Mouse (Mus musculus) liver, embryonic 13.5 days (tissue): ENCODE measurements around the gene Gm5741. TPM values are rescaled to one million over a fixed set of nuclear protein-coding genes. Genes with fewer than 3 reads are reported as not detected.
A peak's percentile ranks its signal among the peaks of the same experiment; 100 is the strongest.

Experiments
- ATAC-seq: fragments of 200-750 bp; cut with Nextera tagmentation; 2 replicates; pipeline ENCODE4 v1.8.0; 2017; ENCODE audit warnings: low read depth, mild to moderate bottlenecking, moderate number of reproducible peaks, moderate library complexity
- DNase-seq: peaks from one replicate; pipeline ENCODE4 v3.0.0; 2022
- H3K27ac ChIP-seq: fragments of 300-500 bp; sonication (generic); 2 replicates; pipeline ENCODE4 v1.5.1; 2015; ENCODE audit warnings: moderate library complexity, mild to moderate bottlenecking, inconsistent platforms
- H3K27me3 ChIP-seq: fragments of 300-500 bp; sonication (generic); 2 replicates; pipeline ENCODE4 v1.6.1; 2015; ENCODE audit warnings: mild to moderate bottlenecking, inconsistent platforms
- H3K36me3 ChIP-seq: fragments of 300-500 bp; sonication (generic); 2 replicates; pipeline ENCODE4 v1.6.1; 2015; ENCODE audit warnings: mild to moderate bottlenecking, inconsistent platforms
- H3K4me1 ChIP-seq: fragments of 300-500 bp; sonication (generic); replicated peaks from 2 replicates; pipeline ENCODE4 v1.6.1; 2015; ENCODE audit warnings: inconsistent platforms
- H3K4me2 ChIP-seq: fragments of 300-500 bp; sonication (generic); 2 replicates; pipeline ENCODE4 v1.6.1; 2015; ENCODE audit warnings: inconsistent platforms, mild to moderate bottlenecking, moderate library complexity
- H3K4me3 ChIP-seq: fragments of 300-500 bp; sonication (generic); replicated peaks from 2 replicates; pipeline ENCODE4 v1.5.1; 2015; ENCODE audit warnings: mild to moderate bottlenecking, inconsistent platforms
- H3K9ac ChIP-seq: fragments of 300-500 bp; sonication (generic); 2 replicates; pipeline ENCODE4 v1.6.1; 2015; ENCODE audit warnings: mild to moderate bottlenecking, inconsistent platforms
- H3K9me3 ChIP-seq: fragments of 300-500 bp; sonication (generic); replicated peaks from 2 replicates; pipeline ENCODE4 v1.6.1; 2016; ENCODE audit warnings: inconsistent platforms
- WGBS: fragments of 180-500 bp; shearing (Covaris S2); methylation state at CpG from one replicate; pipeline ENCODE4 v1.1.7; 2015; ENCODE audit not compliant: insufficient replicate concordance; 5-methylcytosine and 5-hydroxymethylcytosine counted together
- microRNA-seq: library from miRNA; unstranded; fragments of <30 nt; microRNA quantifications from one replicate; pipeline ENCODE4, GENCODE M21; 2016
- polyA plus RNA-seq: library from polyadenylated mRNA; unstranded; fragments of >200 nt; fragmentation: Nextera tagmentation; extraction: Ambion mirVana; gene quantifications from 2 replicates; pipeline ENCODE4 v1.2.1, GENCODE M21; 2015

Gm5741 gene
- polyA plus RNA-seq, 1 experiment from 2014 or later, result not detected

DNA sequence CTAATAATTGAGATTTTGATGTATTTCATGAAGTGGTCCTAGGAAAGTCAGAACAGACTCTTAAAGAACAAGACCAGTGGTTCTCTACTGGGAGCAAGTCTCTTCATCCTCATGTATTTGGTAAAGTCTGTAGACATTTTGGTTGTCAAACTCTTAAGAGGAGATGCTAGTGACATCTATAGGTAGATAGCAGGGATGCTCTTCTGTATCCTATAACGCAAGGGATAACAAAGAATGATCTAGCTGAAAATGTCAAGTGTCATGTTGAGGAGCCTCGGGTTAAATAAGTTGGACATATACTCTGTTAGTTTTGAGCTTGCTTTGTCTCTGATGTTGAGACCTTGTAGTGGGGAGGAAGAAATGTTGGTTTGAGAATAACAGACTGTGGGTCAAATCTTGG lies 39.9 kb downstream of the Gm5741 start:
- Histone ChIP-seq H3K27ac (peak overlapping the region; percentile 97), H3K4me2 (peak overlapping the region; percentile 92), H3K4me3 (peak overlapping the region; percentile 100), H3K36me3 (peaks cover 55% of the 10 kb centered on the region), H3K27me3 (no peaks in the 10 kb centered on the region), H3K9ac (peak overlapping the region; percentile 100), H3K4me1 (peaks cover 61% of the 10 kb centered on the region), H3K9me3 (no peaks in the 10 kb centered on the region)
- no peak for ATAC-seq
- WGBS, result 22% methylated on average over 2 of the region's 2 CpGs
- no peak for DNase-seq

- Histone ChIP-seq H3K9me3 (no peaks in the 10 kb centered on the region), H3K36me3 (peaks cover 55% of the 10 kb centered on the region), H3K9ac (peak overlapping the region; percentile 100), H3K4me3 (peak overlapping the region; percentile 100), H3K27me3 (no peaks in the 10 kb centered on the region), H3K4me1 (peaks cover 59% of the 10 kb centered on the region), H3K4me2 (peak overlapping the region; percentile 92), H3K27ac (peak overlapping the region; percentile 97)
- under 1% methylated on average over 13 of the region's 13 CpGs for WGBS
- no peak for ATAC-seq
- no peak for DNase-seq
Measured at GRCm38 (mm10) chr8:85027516-85027855, 40.3 kb downstream of the Gm5741 start.

- ATAC-seq, result peak; percentile 80
- Histone ChIP-seq H3K4me3 (peak within 1 kb of the TSS; percentile 100), H3K9me3 (no peaks in the 10 kb centered on the region), H3K36me3 (peaks cover 55% of the 10 kb centered on the region), H3K4me2 (peak within 1 kb of the TSS; percentile 92), H3K27ac (peak within 1 kb of the TSS; percentile 97), H3K9ac (peak within 1 kb of the TSS; percentile 100), H3K4me1 (peaks cover 55% of the 10 kb centered on the region), H3K27me3 (no peaks in the 10 kb centered on the region)
- DNase-seq, result peak; percentile 97
- WGBS, result under 1% methylated on average over 73 of the region's 75 CpGs
Measured at GRCm38 (mm10) chr8:85026670-85027515, 40.9 kb downstream of the Gm5741 start, which contains the start of gene Trir. Trir (plus strand) TSS chr8:85026823.

DNA sequence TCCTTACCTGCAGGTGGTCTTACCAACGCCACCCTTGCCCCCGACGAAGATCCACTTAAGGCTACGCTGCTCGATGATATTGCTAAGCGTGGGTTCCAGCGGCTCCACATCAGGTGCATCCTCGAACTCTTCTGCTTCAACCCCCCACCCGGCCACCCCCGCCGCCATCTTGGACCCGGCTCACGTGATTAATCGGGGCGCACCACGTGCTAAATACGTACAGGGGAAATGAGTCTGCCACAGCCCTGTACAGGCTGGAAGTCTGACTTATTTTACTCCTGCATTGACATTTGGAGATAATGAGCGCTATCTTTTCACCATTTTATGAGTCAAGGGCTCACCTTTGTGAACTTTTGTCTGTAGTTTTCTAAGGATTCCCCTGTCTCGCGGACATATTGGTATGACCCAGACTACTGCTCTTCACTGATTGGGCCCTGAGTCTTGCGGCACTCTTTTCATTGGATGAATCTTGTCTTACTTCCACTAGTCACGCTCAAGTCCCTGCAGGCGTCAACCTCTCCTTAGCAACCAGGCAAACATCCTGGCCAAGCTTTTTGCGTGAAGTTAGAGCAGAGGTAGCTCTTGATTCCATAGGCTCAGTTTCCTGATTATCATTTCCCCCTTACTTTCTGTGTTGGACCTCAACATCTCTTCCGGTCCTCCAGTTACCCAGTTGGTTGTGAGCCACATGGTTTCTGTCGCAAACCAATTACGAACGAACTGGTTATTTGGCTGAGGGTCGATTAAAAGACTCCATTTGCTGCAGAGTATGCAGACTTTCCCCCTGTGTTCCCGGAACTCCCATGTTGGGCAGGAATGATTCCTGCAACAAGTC lies 42.5 kb downstream of the Gm5741 start, which contains the start of gene Asna1:
Gene Asna1, minus strand, starts transcription at position 184 of the 835 bp plus-strand sequence.
- 2% methylated on average over 30 of the region's 30 CpGs for WGBS
- peak within 1 kb of the TSS; percentile 100 for H3K4me3 ChIP-seq
- H3K4me2 ChIP-seq, result peak within 1 kb of the TSS; percentile 92
- peak within 1 kb of the TSS; percentile 92 for H3K27ac ChIP-seq
- peak within 1 kb of the TSS; percentile 100 for H3K9ac ChIP-seq
- H3K9me3 ChIP-seq, result no peaks in the 10 kb centered on the region
- DNase-seq, result peak; percentile 77
- H3K4me1 ChIP-seq, result peaks cover 54% of the 10 kb centered on the region
- H3K27me3 ChIP-seq, result no peaks in the 10 kb centered on the region
- H3K36me3 ChIP-seq, result peaks cover 56% of the 10 kb centered on the region
- peak; percentile 82 for ATAC-seq

DNA sequence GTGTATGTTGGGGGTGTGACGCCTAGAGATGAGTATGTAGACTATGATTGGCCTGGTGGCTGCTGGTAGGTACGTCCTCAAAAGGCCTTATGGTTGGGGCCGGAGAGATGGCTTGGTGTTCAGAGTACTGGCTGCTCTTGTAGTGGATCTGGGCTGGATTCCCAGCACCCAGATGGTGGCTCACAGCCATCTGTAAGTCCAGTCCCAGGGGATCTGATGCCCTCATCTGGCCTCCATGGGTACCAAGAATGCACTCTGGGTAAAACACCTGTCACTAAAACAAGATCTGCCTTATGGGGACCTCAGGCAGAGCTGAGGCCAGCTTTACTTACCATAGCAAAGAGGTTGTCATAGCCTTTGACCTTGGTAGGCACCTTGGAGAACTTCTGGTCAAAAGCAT lies 43.9 kb downstream of the Gm5741 start:
- peaks cover 56% of the 10 kb centered on the region for H3K36me3 ChIP-seq

DNA sequence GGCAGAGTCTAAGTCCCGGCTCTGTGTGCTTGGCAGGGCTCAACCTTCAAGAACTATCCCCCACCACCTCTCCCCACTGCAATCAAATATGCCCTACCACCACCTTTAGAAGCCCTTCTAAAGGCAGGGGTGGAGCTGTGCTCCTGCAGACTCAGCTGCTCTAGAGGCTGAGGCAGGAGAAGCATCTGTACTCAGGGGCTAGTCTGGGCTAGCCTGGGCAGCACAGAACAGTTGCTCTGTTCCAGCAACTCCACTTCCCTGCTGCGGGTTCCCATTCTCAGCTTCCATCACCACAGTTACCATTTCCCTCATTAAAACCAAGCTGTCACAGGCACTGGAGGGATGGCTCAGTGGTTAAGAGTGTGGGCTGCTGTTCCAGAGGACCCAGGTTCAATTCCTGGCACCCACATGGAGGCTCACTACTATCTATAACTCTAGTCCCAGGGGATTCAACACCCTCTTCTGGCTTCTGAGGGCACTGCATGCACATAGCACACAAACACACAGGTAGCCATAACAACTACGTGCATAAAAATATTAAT lies 46.2 kb downstream of the Gm5741 start:
- WGBS, result 92% methylated on average over 3 of the region's 3 CpGs
- H3K4me1 ChIP-seq, result peaks cover 28% of the 10 kb centered on the region
- H3K27ac ChIP-seq, result no peak overlapping the region
- no peak for DNase-seq
- no peak overlapping the region for H3K4me3 ChIP-seq
- peaks cover 70% of the 10 kb centered on the region for H3K36me3 ChIP-seq
- H3K9ac ChIP-seq, result no peak overlapping the region
- H3K27me3 ChIP-seq, result no peaks in the 10 kb centered on the region
- no peaks in the 10 kb centered on the region for H3K9me3 ChIP-seq
- no peak overlapping the region for H3K4me2 ChIP-seq
- ATAC-seq, result no peak

More for the DNA sequence above, 43.9 kb downstream of the Gm5741 start:
- 83% methylated on average over 3 of the region's 3 CpGs for WGBS
- Histone ChIP-seq H3K4me2 (peak overlapping the region; percentile 92), H3K4me1 (peaks cover 40% of the 10 kb centered on the region), H3K4me3 (peak overlapping the region; percentile 100), H3K27ac (no peak overlapping the region), H3K9ac (peak overlapping the region; percentile 83; the same call in 1 of the 2 replicates), H3K27me3 (no peaks in the 10 kb centered on the region), H3K9me3 (no peaks in the 10 kb centered on the region)
- ATAC-seq, result no peak
- DNase-seq, result no peak

Small RNAs within 50 kb of the gene (microRNA-seq; reads per million reads assigned to microRNA genes)
- 6.8 reads per million, percentile 16 among the genes with 10 or more reads in this experiment for gene Gm23388
- 2.9 reads per million, percentile 3 among the genes with 10 or more reads in this experiment for gene Mir7070

Other genes starting within 250 kb of the Gm5741 start
- 3.3 and 3.7 TPM in 2 replicates for gene Dand5, start 245.2 kb downstream of the Gm5741 start, polyA plus RNA-seq
- 60.6 and 63.2 TPM in 2 replicates for gene Gadd45gip1, start 236.5 kb downstream of the Gm5741 start, polyA plus RNA-seq
- gene Rad23a, start 227.3 kb downstream of the Gm5741 start, polyA plus RNA-seq, result 269 and 278 TPM in 2 replicates
- 511 and 613 TPM in 2 replicates for gene Calr, start 221.0 kb downstream of the Gm5741 start, polyA plus RNA-seq
- gene Farsa, start 211.0 kb downstream of the Gm5741 start, polyA plus RNA-seq, result 82.3 and 83.1 TPM in 2 replicates
- gene Syce2, start 195.9 kb downstream of the Gm5741 start, polyA plus RNA-seq, result 84.1 and 90.4 TPM in 2 replicates
- gene Gcdh, start 174.1 kb downstream of the Gm5741 start, polyA plus RNA-seq, result 44.7 and 48.6 TPM in 2 replicates
- gene Klf1, start 166.1 kb downstream of the Gm5741 start, polyA plus RNA-seq, result 469 and 494 TPM in 2 replicates
- 9.3 and 10.4 TPM in 2 replicates for gene Dnase2a, start 159.4 kb downstream of the Gm5741 start, polyA plus RNA-seq
- gene Mast1, start 130.6 kb downstream of the Gm5741 start, polyA plus RNA-seq, result 0.12 and 0.13 TPM in 2 replicates
- 0.33 and 0.56 TPM in 2 replicates for gene Rtbdn, start 121.0 kb downstream of the Gm5741 start, polyA plus RNA-seq
- gene Gm49661, start 98.5 kb downstream of the Gm5741 start, polyA plus RNA-seq, result not detected in 2 replicates
- gene Prdx2, start 98.4 kb downstream of the Gm5741 start, polyA plus RNA-seq, result 1,982 and 2,114 TPM in 2 replicates
- 130 TPM in 2 replicates for gene Rnaseh2a, start 98.2 kb downstream of the Gm5741 start, polyA plus RNA-seq
- gene Junb, start 89.3 kb downstream of the Gm5741 start, polyA plus RNA-seq, result 12.2 and 15.3 TPM in 2 replicates
- gene Hook2, start 77.4 kb downstream of the Gm5741 start, polyA plus RNA-seq, result 7.2 and 7.4 TPM in 2 replicates
- not detected in 2 replicates for gene Best2, start 53.5 kb downstream of the Gm5741 start, polyA plus RNA-seq
- 80.1 and 81.5 TPM in 2 replicates for gene Asna1, start 42.7 kb downstream of the Gm5741 start, polyA plus RNA-seq
- 83.1 and 91.4 TPM in 2 replicates for gene Trir, start 41.2 kb downstream of the Gm5741 start, polyA plus RNA-seq
- 24.0 and 28.2 TPM in 2 replicates for gene Tnpo2, start 31.1 kb downstream of the Gm5741 start, polyA plus RNA-seq
- 8.7 and 9.0 TPM in 2 replicates for gene Fbxw9, start 7.9 kb downstream of the Gm5741 start, polyA plus RNA-seq
- gene Dhps, start 3.8 kb upstream of the Gm5741 start, polyA plus RNA-seq, result 41.2 and 42.9 TPM in 2 replicates
- gene Wdr83os, start 12.8 kb upstream of the Gm5741 start, polyA plus RNA-seq, result 69.1 and 70.5 TPM in 2 replicates
- gene Wdr83, start 13.3 kb upstream of the Gm5741 start, polyA plus RNA-seq, result 26.5 and 28.1 TPM in 2 replicates
- 20.0 and 24.1 TPM in 2 replicates for gene Man2b1, start 15.3 kb upstream of the Gm5741 start, polyA plus RNA-seq
- 0.66 and 0.83 TPM in 2 replicates for gene Zfp791, start 55.1 kb upstream of the Gm5741 start, polyA plus RNA-seq
- not detected in 2 replicates for gene Cks1brt, start 83.9 kb upstream of the Gm5741 start, polyA plus RNA-seq
- gene Olfr371, start 158.0 kb upstream of the Gm5741 start, polyA plus RNA-seq, result not detected in 2 replicates
- 113 and 120 TPM in 2 replicates for gene Orc6, start 231.7 kb upstream of the Gm5741 start, polyA plus RNA-seq
- 110 and 138 TPM in 2 replicates for gene Vps35, start 231.8 kb upstream of the Gm5741 start, polyA plus RNA-seq